Mouse (Mus musculus) Patski (cell line): ENCODE results near the gene Gm2115. TPM values are rescaled to one million over a fixed set of nuclear protein-coding genes. Genes with fewer than 3 reads are reported as not detected.
A peak's percentile ranks its signal among the peaks of the same experiment; 100 is the strongest.

Source experiments
- ATAC-seq: fragments of 100-300 bp; one replicate; pipeline ENCODE4 v1.8.0; 2021
- CTCF ChIA-PET: fragments of 350-600 bp; sonication (Branson Sonifier 250); formaldehyde crosslinking; loops from one replicate; lab custom pipeline; 2022; ENCODE audit warnings: inconsistent platforms; lab: Charles Lee
- POLR2A ChIA-PET: fragments of 350-600 bp; sonication (Branson Sonifier 250); formaldehyde crosslinking; loops from one replicate; lab custom pipeline; 2022; ENCODE audit warnings: antibody characterized with exemption, inconsistent platforms; lab: Charles Lee
- DNase-seq: peaks from one replicate; pipeline ENCODE4 v3.0.0-alpha.2; 2011; ENCODE audit warnings: low read depth, low spot score
- H3K27me3 ChIP-seq: fragments of 371-371 bp; one replicate; pipeline ENCODE4 v1.5.1; 2021
- CTCF ChIP-seq: fragments of 100-300 bp; IDR thresholded peaks from one replicate; pipeline ENCODE4 v1.5.1; 2021
- in situ Hi-C: fragments of 300-500 bp; cut with MboI; formaldehyde crosslinking; loops from 3 replicates; pipeline ENCODE4 v1.11.1; 2018; ENCODE audit warnings: low pct_unique_long_range_greater_than_20kb, mixed read lengths
- polyA plus RNA-seq: library from polyadenylated mRNA; unstranded; gene quantifications from one replicate; pipeline ENCODE4 v1.2.3, GENCODE M21; 2021

The Gm2115 gene
- polyA plus RNA-seq, 1 experiment from 2014 or later: 59.2 TPM

- ATAC-seq: no peak
- in situ Hi-C loops: no loop called here
- TF ChIP-seq CTCF: no peak
- no peaks in the 10 kb centered on the region for H3K27me3 ChIP-seq
- POLR2A ChIA-PET: no interaction called here
- DNase-seq: no peak
- CTCF ChIA-PET: interaction anchor here (1.2 to 1.7 kb wide), 2 partner anchors 13 to 178 kb away, joined by 4 read pairs; no protein-coding TSS in a partner anchor
These were observed 71.9 kb downstream of the Gm2115 start for GRCm38 (mm10) chr7:84600631-84601030.

- in situ Hi-C loops: no loop called here
- no peak for TF ChIP-seq CTCF
- ATAC-seq: no peak
- no peaks in the 10 kb centered on the region for H3K27me3 ChIP-seq
- DNase-seq: no peak
- ChIA-PET CTCF (interaction anchor here (1.2 to 1.7 kb wide), 2 partner anchors 13 to 177 kb away, joined by 4 read pairs; no protein-coding TSS in a partner anchor), POLR2A (no interaction called here)
These were observed 72.6 kb downstream of the Gm2115 start for GRCm38 (mm10) chr7:84601331-84601730.

GRCm38 (mm10) chr7:84604501-84604900 is 75.7 kb downstream of the Gm2115 start:
- in situ Hi-C loops: no loop called here
- no peak for TF ChIP-seq CTCF
- no peaks in the 10 kb centered on the region for H3K27me3 ChIP-seq
- CTCF ChIA-PET: interaction anchor here (1.2 to 1.6 kb wide), 2 partner anchors 145 to 248 kb away, joined by 3 to 4 read pairs; no protein-coding TSS in a partner anchor
- POLR2A ChIA-PET: interaction anchor here (0.6 kb wide), 2 partner anchors 37 to 61 kb away, joined by 3 to 4 read pairs; no protein-coding TSS in a partner anchor
- DNase-seq (no peak), ATAC-seq (no peak)

GRCm38 (mm10) chr7:84605033-84605687 is 76.4 kb downstream of the Gm2115 start:
- in situ Hi-C loops: no loop called here
- no peak for TF ChIP-seq CTCF
- H3K27me3 ChIP-seq: no peaks in the 10 kb centered on the region
- ATAC-seq (peak; percentile 52), DNase-seq (no peak)
- CTCF ChIA-PET: interaction anchor here (1.0 kb wide), 1 partner anchor 144 kb away, joined by 3 read pairs; no protein-coding TSS in a partner anchor
- POLR2A ChIA-PET: interaction anchor here (0.6 to 0.7 kb wide), 2 partner anchors 9 to 60 kb away, joined by 3 read pairs; no protein-coding TSS in a partner anchor

- CTCF ChIA-PET: interaction anchor here (1.0 kb wide), 1 partner anchor 144 kb away, joined by 3 read pairs; no protein-coding TSS in a partner anchor
- DNase-seq: no peak
- in situ Hi-C loops: no loop called here
These were observed 77.0 kb downstream of the Gm2115 start for GRCm38 (mm10) chr7:84605704-84606292.

GRCm38 (mm10) chr7:84606293-84606749 is 77.6 kb downstream of the Gm2115 start, which contains the start of gene Fah:
Gene Fah, minus strand, starts transcription at chr7:84606722.
- ATAC-seq (no peak), DNase-seq (no peak)
- H3K27me3 ChIP-seq: no peaks in the 10 kb centered on the region
- in situ Hi-C loops: no loop called here
- TF ChIP-seq CTCF: no peak
- CTCF ChIA-PET: no interaction called here
- POLR2A ChIA-PET: no interaction called here

More at GRCm38 (mm10) chr7:84605704-84606292, 77.0 kb downstream of the Gm2115 start:
- H3K27me3 ChIP-seq: no peaks in the 10 kb centered on the region
- POLR2A ChIA-PET: no interaction called here
- peak; percentile 79 for ATAC-seq
- TF ChIP-seq CTCF: no peak

- CTCF ChIA-PET: interaction anchor here (1.7 kb wide), 1 partner anchor 10 kb away, joined by 4 read pairs; no protein-coding TSS in a partner anchor
These were observed 82.9 kb downstream of the Gm2115 start for GRCm38 (mm10) chr7:84611609-84612008.

GRCm38 (mm10) chr7:84612445-84612844 is 83.7 kb downstream of the Gm2115 start:
- CTCF ChIA-PET: interaction anchor here (1.1 to 1.7 kb wide), 2 partner anchors 9 to 17 kb away, joined by 3 to 4 read pairs; no protein-coding TSS in a partner anchor
- POLR2A ChIA-PET: no interaction called here
- ATAC-seq (no peak), DNase-seq (no peak)
- no peaks in the 10 kb centered on the region for H3K27me3 ChIP-seq
- TF ChIP-seq CTCF: no peak
- in situ Hi-C loops: no loop called here

More at GRCm38 (mm10) chr7:84611609-84612008, 82.9 kb downstream of the Gm2115 start:
- POLR2A ChIA-PET: no interaction called here
- DNase-seq (no peak), ATAC-seq (no peak)
- TF ChIP-seq CTCF: no peak
- no peaks in the 10 kb centered on the region for H3K27me3 ChIP-seq
- in situ Hi-C loops: no loop called here

- CTCF ChIA-PET: no interaction called here
- in situ Hi-C loops: no loop called here
- ATAC-seq (no peak), DNase-seq (no peak)
- H3K27me3 ChIP-seq: no peaks in the 10 kb centered on the region
- no peak for TF ChIP-seq CTCF
- POLR2A ChIA-PET: no interaction called here
These were observed 90.2 kb downstream of the Gm2115 start for GRCm38 (mm10) chr7:84618951-84619350.

GRCm38 (mm10) chr7:84620956-84621355 is 92.2 kb downstream of the Gm2115 start:
- POLR2A ChIA-PET: no interaction called here
- H3K27me3 ChIP-seq: no peaks in the 10 kb centered on the region
- ATAC-seq (no peak), DNase-seq (no peak)
- in situ Hi-C loops: no loop called here
- CTCF ChIA-PET: interaction anchor here (0.8 kb wide), 1 partner anchor 9 kb away, joined by 4 read pairs; no protein-coding TSS in a partner anchor
- TF ChIP-seq CTCF: no peak
